Mouse (Mus musculus) lung, embryonic 16.5 days (tissue): ENCODE measurements around the gene Il23r. TPM values are rescaled to one million over a fixed set of nuclear protein-coding genes. Genes with fewer than 3 reads are reported as not detected.

Experiments
- ATAC-seq: fragments of 200-750 bp; cut with Nextera tagmentation; 2 replicates; pipeline ENCODE4 v1.8.0; 2017; ENCODE audit warnings: low read depth, mild to moderate bottlenecking, moderate library complexity
- H3K27ac ChIP-seq: fragments of 300-500 bp; sonication (generic); 2 replicates; pipeline ENCODE4 v1.5.1; 2014; ENCODE audit warnings: mild to moderate bottlenecking, control low read depth, low read length
- H3K27me3 ChIP-seq: fragments of 300-500 bp; sonication (generic); 2 replicates; pipeline ENCODE4 v1.6.1; 2014; ENCODE audit warnings: low read depth, low read length, mixed read lengths; ENCODE audit not compliant: control insufficient read depth, insufficient read depth
- H3K36me3 ChIP-seq: fragments of 300-500 bp; sonication (generic); 2 replicates; pipeline ENCODE4 v1.6.1; 2014; ENCODE audit warnings: low read length; ENCODE audit not compliant: control insufficient read depth, insufficient read depth
- H3K4me1 ChIP-seq: fragments of 300-500 bp; sonication (generic); replicated peaks from 2 replicates; pipeline ENCODE4 v1.6.1; 2014; ENCODE audit warnings: low read length, mixed read lengths; ENCODE audit not compliant: control insufficient read depth, insufficient read depth
- H3K4me2 ChIP-seq: fragments of 300-500 bp; sonication (generic); 2 replicates; pipeline ENCODE4 v1.6.1; 2014; ENCODE audit warnings: low read depth, low read length, control low read depth
- H3K4me3 ChIP-seq: fragments of 300-500 bp; sonication (generic); 2 replicates; pipeline ENCODE4 v1.5.1; 2014; ENCODE audit warnings: mild to moderate bottlenecking, low read length, control low read depth
- H3K9ac ChIP-seq: fragments of 300-500 bp; sonication (generic); 2 replicates; pipeline ENCODE4 v1.6.1; 2014; ENCODE audit warnings: low read length, control low read depth
- H3K9me3 ChIP-seq: fragments of 300-500 bp; sonication (generic); 2 replicates; pipeline ENCODE4 v1.6.1; 2016; ENCODE audit warnings: low read length; ENCODE audit not compliant: control insufficient read depth
- WGBS: fragments of 180-500 bp; shearing (Covaris S2); extraction: QIAGEN DNeasy Blood & Tissue Kit; methylation state at CpG from one replicate; pipeline ENCODE4 v1.1.7; 2014; 5-methylcytosine and 5-hydroxymethylcytosine counted together
- polyA plus RNA-seq: library from polyadenylated mRNA; unstranded; fragments of >200 nt; fragmentation: Nextera tagmentation; extraction: Ambion mirVana; gene quantifications from 2 replicates; pipeline ENCODE4 v1.2.1, GENCODE M21; 2015

Gene Il23r
- polyA plus RNA-seq, 1 experiment from 2014 or later, result not detected

DNA sequence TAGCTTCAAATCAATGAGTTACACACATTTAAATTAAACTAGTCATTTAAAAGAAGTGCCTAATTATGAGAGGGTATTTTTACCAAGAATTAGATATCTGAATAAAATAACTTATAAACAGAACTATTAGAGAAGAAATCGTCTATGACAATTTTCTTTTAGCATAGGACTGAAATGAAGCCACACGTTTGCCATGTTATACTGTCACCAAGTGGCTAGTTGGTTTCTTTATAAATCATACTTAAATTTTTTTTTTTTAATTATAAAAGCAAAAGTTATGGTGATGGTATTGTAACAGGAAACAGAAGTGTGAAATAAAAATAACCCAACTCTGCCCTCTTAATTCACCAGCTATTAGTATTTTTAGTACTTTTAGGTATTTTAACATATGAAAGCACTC, 55.4 kb downstream of the Il23r start:
- ATAC-seq, result no peak
- whole genome bisulfite sequencing, result 65% methylated on average over 2 of the region's 2 CpGs
- Histone ChIP-seq H3K4me1 (peaks cover 5% of the 10 kb centered on the region), H3K9me3 (no peaks in the 10 kb centered on the region), H3K36me3 (no peaks in the 10 kb centered on the region), H3K4me2 (no peak overlapping the region), H3K27ac (no peak overlapping the region), H3K27me3 (no peaks in the 10 kb centered on the region), H3K9ac (no peak overlapping the region), H3K4me3 (no peak overlapping the region)

DNA sequence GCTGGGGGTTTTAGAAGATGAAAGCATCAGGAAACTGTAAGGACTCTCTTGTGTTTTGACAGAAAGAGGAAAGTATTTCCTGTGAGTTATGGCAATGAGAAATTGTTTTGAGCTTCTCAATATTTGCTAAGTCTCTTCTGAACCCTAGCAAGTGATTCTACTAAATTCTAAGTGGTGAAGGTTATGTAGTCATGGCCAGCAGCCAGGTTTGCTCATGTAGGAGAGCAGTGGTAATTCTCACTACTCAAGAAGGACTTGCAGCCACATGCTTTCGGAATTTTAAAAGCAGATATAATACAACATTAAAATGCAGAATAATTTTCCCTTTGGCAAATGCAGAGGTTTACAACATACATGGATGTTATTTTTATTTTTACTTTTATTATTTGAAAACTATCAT, 55.9 kb downstream of the Il23r start:
- Histone ChIP-seq H3K9me3 (no peaks in the 10 kb centered on the region), H3K27ac (no peak overlapping the region), H3K4me2 (no peak overlapping the region), H3K9ac (no peak overlapping the region), H3K4me3 (no peak overlapping the region), H3K4me1 (peaks cover 5% of the 10 kb centered on the region), H3K27me3 (no peaks in the 10 kb centered on the region), H3K36me3 (no peaks in the 10 kb centered on the region)
- no peak for ATAC-seq
- 61% methylated on average over 1 of the region's 1 CpGs for WGBS

DNA sequence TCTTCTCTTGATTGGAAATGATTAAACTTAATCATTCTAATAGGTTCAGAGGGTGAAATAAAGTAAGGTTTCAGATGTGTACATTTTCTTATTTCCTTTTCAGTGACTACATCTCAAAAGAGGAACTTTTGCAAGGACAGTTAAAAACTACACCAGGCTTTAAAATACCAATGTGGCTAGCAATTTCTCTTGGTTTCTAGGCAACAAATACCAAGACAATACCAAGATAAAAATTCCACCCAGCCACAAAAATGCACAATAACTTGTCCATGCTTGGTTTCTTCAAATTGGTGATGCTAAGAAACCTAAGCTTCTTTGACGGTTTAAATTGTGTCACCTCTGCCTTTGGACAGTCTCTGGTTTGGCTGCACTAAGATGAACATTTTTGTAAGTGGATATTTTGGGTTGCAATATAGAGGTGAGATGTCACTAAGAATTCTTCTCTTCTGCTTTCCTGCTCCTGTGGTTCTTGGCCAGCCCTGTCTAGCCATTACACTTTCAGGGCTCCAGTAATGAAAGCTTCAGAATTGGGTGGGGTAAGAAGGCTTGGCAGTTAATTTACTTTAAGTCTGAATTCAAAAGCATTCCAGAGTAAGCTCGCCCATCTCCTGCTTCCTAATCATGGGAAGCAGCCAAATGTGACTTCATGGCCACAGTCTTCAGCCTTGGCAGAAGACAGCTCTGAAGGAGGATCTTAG, 56.8 kb downstream of the Il23r start:
- Histone ChIP-seq H3K36me3 (no peaks in the 10 kb centered on the region), H3K9me3 (no peaks in the 10 kb centered on the region), H3K4me1 (peaks cover 5% of the 10 kb centered on the region), H3K4me3 (no peak overlapping the region), H3K27me3 (no peaks in the 10 kb centered on the region), H3K27ac (no peak overlapping the region), H3K4me2 (no peak overlapping the region), H3K9ac (no peak overlapping the region)
- 44% methylated on average over 2 of the region's 2 CpGs for WGBS
- ATAC-seq, result no peak

DNA sequence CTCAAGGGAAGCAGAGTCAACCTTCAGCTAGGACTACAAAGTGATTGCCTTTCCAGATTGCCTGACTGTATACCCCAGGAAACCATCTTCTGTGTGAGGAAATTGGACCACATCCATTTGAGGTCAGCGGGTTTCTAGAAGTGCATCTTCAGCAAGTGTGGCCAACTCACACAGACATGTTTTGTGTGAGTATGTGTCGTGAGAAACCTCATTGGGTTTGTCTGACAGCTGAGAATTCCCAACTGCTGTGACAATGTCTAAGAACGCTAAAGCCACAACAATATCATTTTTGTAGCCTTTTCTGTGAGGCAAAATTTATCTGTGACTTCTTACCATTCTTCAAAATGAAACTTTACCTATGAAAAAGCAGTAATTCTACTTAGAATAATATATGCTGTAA, 59.8 kb downstream of the Il23r start:
- H3K27ac ChIP-seq, result no peak overlapping the region
- no peaks in the 10 kb centered on the region for H3K27me3 ChIP-seq
- no peak for ATAC-seq
- no peak overlapping the region for H3K4me3 ChIP-seq
- H3K9me3 ChIP-seq, result no peaks in the 10 kb centered on the region
- WGBS, result 49% methylated on average over 3 of the region's 3 CpGs
- H3K4me2 ChIP-seq, result no peak overlapping the region
- no peaks in the 10 kb centered on the region for H3K36me3 ChIP-seq
- H3K4me1 ChIP-seq, result peaks cover 5% of the 10 kb centered on the region
- H3K9ac ChIP-seq, result no peak overlapping the region

DNA sequence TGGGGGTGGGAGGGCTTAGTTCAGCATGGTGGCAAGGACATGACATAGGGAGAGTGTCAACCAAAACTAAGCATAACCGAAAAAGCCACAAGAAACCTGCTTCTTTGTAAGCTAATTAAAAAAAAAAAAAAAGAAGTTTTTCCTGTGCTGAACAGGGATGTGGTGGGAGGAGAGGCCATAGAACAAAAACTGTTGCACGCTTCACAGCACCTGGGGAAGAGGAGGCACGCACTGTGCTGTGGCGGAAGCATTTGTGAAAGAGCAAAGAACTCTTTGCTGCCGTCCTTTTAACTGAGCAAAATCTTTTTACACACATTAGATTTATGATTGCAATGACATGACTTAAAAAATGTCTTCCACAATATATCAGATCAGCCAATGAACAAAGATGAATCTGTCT, 69.9 kb downstream of the Il23r start:
- no peak for ATAC-seq
- H3K4me3 ChIP-seq, result no peak overlapping the region
- no peak overlapping the region for H3K4me2 ChIP-seq
- H3K27me3 ChIP-seq, result no peaks in the 10 kb centered on the region
- WGBS, result 77% methylated on average over 5 of the region's 5 CpGs
- H3K9me3 ChIP-seq, result no peaks in the 10 kb centered on the region
- no peaks in the 10 kb centered on the region for H3K4me1 ChIP-seq
- no peaks in the 10 kb centered on the region for H3K36me3 ChIP-seq
- no peak overlapping the region for H3K9ac ChIP-seq
- no peak overlapping the region for H3K27ac ChIP-seq

DNA sequence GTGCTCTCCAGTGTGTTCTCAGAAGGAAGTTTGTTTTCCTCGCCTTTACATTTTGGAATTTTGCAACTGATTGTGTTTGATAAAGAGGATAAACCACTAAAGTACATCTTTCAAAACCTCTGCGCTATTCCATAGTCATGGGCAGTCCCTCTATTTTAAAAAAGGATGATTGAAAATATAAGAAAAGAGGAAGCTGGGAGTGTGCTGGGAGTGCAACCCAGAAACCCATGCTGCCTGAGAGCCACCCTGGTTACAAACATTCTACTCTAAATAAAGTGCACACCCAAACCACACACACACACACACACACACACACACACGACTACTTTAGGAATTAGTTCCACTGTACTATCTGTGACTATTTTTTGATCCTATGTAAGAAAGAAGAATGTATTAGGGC, 75.1 kb downstream of the Il23r start:
- Histone ChIP-seq H3K4me2 (no peak overlapping the region), H3K36me3 (no peaks in the 10 kb centered on the region), H3K4me3 (no peak overlapping the region), H3K9me3 (no peaks in the 10 kb centered on the region), H3K27me3 (no peaks in the 10 kb centered on the region), H3K4me1 (no peaks in the 10 kb centered on the region), H3K9ac (no peak overlapping the region), H3K27ac (no peak overlapping the region)
- ATAC-seq, result no peak
- WGBS, result 71% methylated on average over 3 of the region's 3 CpGs

DNA sequence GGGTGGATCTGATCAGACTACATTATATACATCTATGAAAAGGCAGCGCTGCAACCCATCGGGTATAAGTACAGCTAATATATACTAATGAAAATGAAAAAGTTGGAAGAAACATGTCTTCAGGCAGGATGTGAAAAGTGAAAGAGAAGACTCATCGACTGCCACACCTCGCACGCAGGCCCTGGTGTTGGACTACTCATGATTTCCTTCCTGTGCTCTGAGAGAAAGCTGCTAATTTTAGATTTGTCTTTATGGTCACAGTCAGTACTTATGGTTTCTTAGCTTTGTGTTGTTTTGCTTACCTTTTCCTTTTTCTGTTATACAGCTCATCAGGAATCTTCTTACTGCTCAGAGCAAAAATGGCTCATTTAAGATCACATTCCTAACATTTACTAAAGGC, 76.4 kb downstream of the Il23r start:
- H3K9ac ChIP-seq, result no peak overlapping the region
- no peaks in the 10 kb centered on the region for H3K9me3 ChIP-seq
- H3K4me2 ChIP-seq, result no peak overlapping the region
- no peaks in the 10 kb centered on the region for H3K4me1 ChIP-seq
- no peak overlapping the region for H3K27ac ChIP-seq
- no peak overlapping the region for H3K4me3 ChIP-seq
- WGBS, result 85% methylated on average over 5 of the region's 5 CpGs
- no peaks in the 10 kb centered on the region for H3K27me3 ChIP-seq
- no peaks in the 10 kb centered on the region for H3K36me3 ChIP-seq
- no peak for ATAC-seq

DNA sequence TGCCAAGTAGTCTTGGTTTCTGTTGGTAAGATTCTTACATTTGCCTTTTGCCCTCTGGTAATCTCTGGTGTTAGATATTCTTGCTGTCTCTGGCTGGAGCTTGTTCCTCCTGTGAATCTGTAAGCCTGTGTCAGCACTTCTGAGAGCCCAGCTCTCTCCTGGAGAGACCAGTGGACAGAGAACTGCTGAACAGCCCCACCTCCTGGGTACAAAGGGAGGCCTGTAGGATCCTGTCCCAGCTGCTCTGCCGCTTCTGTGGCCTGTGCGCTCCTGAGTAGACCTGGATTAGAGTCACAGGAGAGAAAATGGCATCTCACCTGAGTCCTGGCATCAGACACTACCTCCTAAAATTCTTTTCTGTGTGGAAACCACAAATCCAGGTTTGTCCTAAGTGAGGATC, 78.3 kb downstream of the Il23r start:
- no peak overlapping the region for H3K9ac ChIP-seq
- no peak overlapping the region for H3K4me3 ChIP-seq
- H3K36me3 ChIP-seq, result no peaks in the 10 kb centered on the region
- no peaks in the 10 kb centered on the region for H3K9me3 ChIP-seq
- H3K27me3 ChIP-seq, result no peaks in the 10 kb centered on the region
- no peaks in the 10 kb centered on the region for H3K4me1 ChIP-seq
- H3K4me2 ChIP-seq, result no peak overlapping the region
- WGBS, result 68% methylated on average over 2 of the region's 2 CpGs
- no peak overlapping the region for H3K27ac ChIP-seq
- ATAC-seq, result no peak

DNA sequence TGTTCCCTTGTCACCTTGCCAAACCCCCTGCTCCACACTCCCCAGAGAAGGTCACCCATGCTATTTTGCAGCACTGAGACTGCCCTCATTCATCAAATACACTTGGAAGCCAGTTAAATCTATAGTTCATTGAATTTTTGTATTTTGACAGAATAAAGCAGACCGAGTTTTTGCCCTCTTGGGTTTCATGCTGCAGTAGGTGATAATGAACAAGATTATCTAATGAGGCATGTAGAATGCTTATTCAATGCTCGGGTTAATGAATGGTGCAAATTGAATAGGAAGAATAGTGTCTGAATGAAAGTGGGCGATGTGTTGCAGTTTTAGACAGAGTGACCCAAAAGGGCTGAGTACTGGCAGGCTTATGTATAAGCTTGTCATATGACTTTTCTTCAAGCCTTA, 86.4 kb downstream of the Il23r start:
- whole genome bisulfite sequencing, result 84% methylated on average over 3 of the region's 3 CpGs
- no peaks in the 10 kb centered on the region for H3K9me3 ChIP-seq
- H3K4me3 ChIP-seq, result no peak overlapping the region

DNA sequence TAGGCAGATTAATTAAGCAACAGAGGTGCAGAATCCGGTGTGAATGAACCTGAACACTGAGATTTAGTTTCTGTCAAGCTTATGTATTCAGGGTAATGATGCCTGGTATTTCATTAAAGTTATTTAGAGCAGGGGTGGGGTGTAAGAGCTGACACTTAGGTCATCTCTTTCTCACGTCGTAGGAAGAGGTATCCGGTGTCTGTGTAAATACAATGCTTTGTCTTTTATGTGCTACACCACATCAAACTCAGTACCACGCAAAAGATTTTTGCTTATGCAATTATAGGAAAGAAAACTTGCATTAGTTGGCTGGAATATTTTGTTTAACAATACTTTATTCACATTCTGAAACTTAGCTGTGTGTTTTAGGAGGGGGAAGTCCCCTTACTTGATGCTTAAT, 92.1 kb downstream of the Il23r start:
- H3K27ac ChIP-seq, result no peak overlapping the region
- no peaks in the 10 kb centered on the region for H3K4me1 ChIP-seq
- WGBS, result 71% methylated on average over 5 of the region's 5 CpGs
- no peak overlapping the region for H3K4me2 ChIP-seq
- ATAC-seq, result no peak
- no peaks in the 10 kb centered on the region for H3K36me3 ChIP-seq
- no peaks in the 10 kb centered on the region for H3K9me3 ChIP-seq
- H3K4me3 ChIP-seq, result no peak overlapping the region
- H3K9ac ChIP-seq, result no peak overlapping the region
- no peaks in the 10 kb centered on the region for H3K27me3 ChIP-seq

More for the DNA sequence above, 86.4 kb downstream of the Il23r start:
- Histone ChIP-seq H3K27ac (no peak overlapping the region), H3K27me3 (no peaks in the 10 kb centered on the region), H3K4me1 (no peaks in the 10 kb centered on the region), H3K9ac (no peak overlapping the region), H3K36me3 (no peaks in the 10 kb centered on the region), H3K4me2 (no peak overlapping the region)
- no peak for ATAC-seq
